Comparison of ENCODE assay signal across 1 mouse cellular context in genomic region chr4:62360088-62360804, GRCm38 (mm10).
A peak's percentile ranks its signal among the peaks of the same experiment; 100 is the strongest.
TF ChIP-seq lines count a peak whose summit lies in the region.

Gene Fkbp15, minus strand, starts transcription at chr4:62360548.
Gene Slc31a1, plus strand, starts transcription at chr4:62360727.

TF ChIP-seq in myocyte, 11 proteins besides CTCF, POLR2A, EP300 and RAD21 (continued from another document):
- TF ChIP-seq POLR2AphosphoS2 (IDR thresholded peaks at IDR 0.05; ENCODE audit: insufficient read length, low read depth) (peak; percentile 85), REST (IDR thresholded peaks at IDR 0.05; ENCODE audit: insufficient read depth, insufficient read length) (no peak)
TF ChIP-seq in myocyte: peak in this region for 3.
